Mouse (Mus musculus) lung, adult 10 weeks (tissue): ENCODE measurements around the gene Echdc3. TPM values are rescaled to one million over a fixed set of nuclear protein-coding genes. Genes with fewer than 3 reads are reported as not detected.

Experiments used
- polyA plus RNA-seq: library from polyadenylated mRNA; stranded (reverse); fragments of 350-450 nt; fragmentation: Illumina TruSeq; extraction: RNeasy Lipid Tissue Mini Kit (QIAGEN cat#74804); gene quantifications from one replicate; pipeline ENCODE4 v1.2.3, GENCODE M21; 2014; ENCODE audit warnings: low read depth, low replicate concordance; ENCODE audit not compliant: insufficient read depth

The Echdc3 gene
- 7.7 TPM for polyA plus RNA-seq

DNA sequence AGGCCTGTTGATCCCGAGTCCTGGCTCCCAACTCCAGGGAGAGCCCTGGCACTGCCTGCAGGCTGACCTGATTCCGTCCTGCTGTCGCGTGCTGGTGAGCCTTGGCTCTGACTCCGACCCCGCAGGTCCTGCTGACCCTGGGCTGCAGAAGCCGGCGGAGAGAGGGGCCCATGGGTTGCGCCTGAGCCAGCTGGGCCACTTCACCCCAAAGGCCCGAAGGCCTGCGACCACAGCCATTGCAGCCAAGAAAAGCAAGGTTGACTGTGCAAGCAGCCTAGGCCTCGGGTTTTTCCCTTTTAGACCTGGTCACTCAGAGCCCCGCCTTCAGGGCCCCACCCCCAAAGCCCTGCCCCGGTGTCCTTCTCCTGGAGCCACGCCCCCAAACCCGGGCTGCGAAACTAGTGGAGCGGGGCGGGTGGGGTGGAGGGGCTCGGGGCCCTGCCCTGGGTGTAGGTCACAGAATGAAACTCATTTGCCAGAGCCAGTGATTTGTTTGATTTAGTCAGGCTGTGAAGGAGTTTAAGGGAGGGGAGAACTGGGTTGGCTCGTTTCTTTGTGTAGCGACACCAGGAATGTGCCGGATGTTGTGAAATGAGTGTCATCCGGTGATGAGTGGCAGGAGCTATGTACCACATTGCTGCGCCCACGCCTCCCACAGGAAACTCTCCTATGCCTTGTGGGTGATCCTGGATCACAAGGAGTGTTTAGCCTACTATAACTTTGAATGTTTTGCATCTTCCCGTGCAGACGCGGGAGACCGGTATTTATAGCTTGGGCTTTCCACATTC is at the start of gene Echdc3:
Gene Echdc3, minus strand, starts transcription at position 310 of the 788 bp plus-strand sequence.

Other genes with a start within 250 kb of the Echdc3 start
- gene Proser2, start 82.8 kb downstream of the Echdc3 start, polyA plus RNA-seq: 3.6 TPM
- 6.1 TPM for gene Usp6nl, start 109.6 kb upstream of the Echdc3 start, polyA plus RNA-seq